Mouse (Mus musculus): ENCODE measurements at regions not wholly inside any gene's neighbourhood (a gene's known extent, or its start where the extent isn't known, plus 50 kb on each side); places are given as distances from the start of the nearest gene placed in this dataset.

GRCm38 (mm10) chr1:190027536-190027935 lies 105.4 kb upstream of the Smyd2 start:
- TF ChIP-seq ZNF384 (IDR thresholded peaks at IDR 0.05; ENCODE audit: low read depth, low read length): no peak
- no peak for TF ChIP-seq MAFK (IDR thresholded peaks at IDR 0.05; ENCODE audit: insufficient read depth, low read depth, low read length)
- TF ChIP-seq CHD2 (IDR thresholded peaks at IDR 0.05; ENCODE audit: low read depth, low read length): no peak
- TF ChIP-seq HCFC1 (IDR thresholded peaks at IDR 0.05; ENCODE audit: borderline replicate concordance, insufficient read depth, low read length): no peak
- TF ChIP-seq ZC3H11A (IDR thresholded peaks at IDR 0.05; ENCODE audit: borderline replicate concordance, low read depth, low read length): no peak

Measured in ES-E14 (cell line).